In the genomic region with DNA sequence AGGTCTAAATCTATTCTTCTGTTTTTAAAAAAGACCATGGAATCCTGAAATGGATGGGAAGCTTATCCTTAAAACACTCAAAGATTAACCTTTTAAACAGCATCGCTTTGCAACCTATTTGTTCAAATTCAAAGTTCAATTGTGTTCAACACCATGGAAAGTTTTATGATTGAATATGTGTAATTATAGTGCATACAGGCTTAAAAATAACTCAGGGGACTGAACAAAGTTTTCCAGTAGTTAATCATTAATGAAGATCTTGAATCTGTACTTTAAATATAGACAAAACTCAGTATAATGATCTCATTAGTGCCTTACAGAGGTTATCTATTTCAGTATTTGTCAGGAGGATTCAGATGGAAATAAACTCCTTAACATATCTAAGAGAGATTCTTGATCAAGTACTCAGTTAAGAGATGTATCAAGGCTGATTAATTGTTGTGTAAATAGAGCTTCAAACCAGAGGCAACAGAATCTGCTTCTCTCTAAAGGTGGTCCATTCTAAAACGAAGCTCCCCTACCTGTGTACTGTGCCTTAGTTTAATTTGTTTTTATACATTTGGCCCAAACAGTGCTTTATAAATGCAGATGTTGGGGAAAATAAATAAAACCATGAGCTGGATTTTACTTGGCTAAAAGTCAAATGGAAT, we compare ENCODE assay signal across 21 mouse cellular contexts.
DNase-seq lines count a peak whose midpoint lies in the region; ATAC-seq and TF ChIP-seq lines count a peak whose summit lies in the region.
"Had no signal": no experiment of that assay in that cellular context is flagged by ENCODE, and none has a peak within 500 bp of the region (broad histone marks: within the 10 kb centered on the region; RNA-seq: fewer than 3 reads in every experiment).

No protein-coding gene starts in this region.

- no peak for TF ChIP-seq POLR2A in liver, adult 2 months (IDR thresholded peaks at IDR 0.05; ENCODE audit: extremely low read depth, insufficient read depth, low read length)

- no peak for TF ChIP-seq EP300 in liver, postnatal 0 days (IDR thresholded peaks at IDR 0.05; ENCODE audit: low read depth)

- no peaks in the 10 kb centered on the region; the same call in 1 of the 2 replicates for H3K79me2 ChIP-seq in liver, adult 2 months (ENCODE audit: control insufficient read depth, insufficient read depth, low read length)

- no peaks in the 10 kb centered on the region for H3K9me3 ChIP-seq in liver, postnatal 0 days (ENCODE audit: low read length)
- H3K9me3 ChIP-seq: embryonic facial prominence, embryonic 10.5 days; embryonic facial prominence, embryonic 12.5 days; forebrain, embryonic 13.5 days; forebrain, embryonic 15.5 days had no signal

- no peak for ATAC-seq in liver, postnatal 0 days
- ATAC-seq: forebrain, embryonic 13.5 days; forebrain, embryonic 15.5 days; forebrain, postnatal 0 days; Patski had no signal

- no peaks in the 10 kb centered on the region; the same call in 1 of the 2 replicates for H3K36me3 ChIP-seq in liver, adult 2 months (ENCODE audit: control insufficient read depth, insufficient read depth, low read length)
- no peaks in the 10 kb centered on the region for H3K36me3 ChIP-seq in liver, postnatal 0 days (replicated peaks; ENCODE audit: insufficient read depth, low read length)
- H3K36me3 ChIP-seq: embryonic facial prominence, embryonic 10.5 days; embryonic facial prominence, embryonic 12.5 days; forebrain, embryonic 15.5 days; G1E had no signal

- H3K4me3 ChIP-seq in liver, adult 2 months (ENCODE audit: insufficient read depth, low read depth, low read length): no peak overlapping the region
- no peak overlapping the region for H3K4me3 ChIP-seq in liver, postnatal 0 days (ENCODE audit: low read depth, low read length)
- H3K4me3 ChIP-seq: embryonic facial prominence, embryonic 10.5 days; embryonic facial prominence, embryonic 12.5 days; forebrain, embryonic 13.5 days; forebrain, embryonic 15.5 days had no signal

- no peak overlapping the region for H3K27ac ChIP-seq in liver, adult 2 months (replicated peaks; ENCODE audit: insufficient read depth, low read depth, low read length)
- H3K27ac ChIP-seq in liver, postnatal 0 days (ENCODE audit: low read depth): no peak overlapping the region
- H3K27ac ChIP-seq: embryonic facial prominence, embryonic 10.5 days; embryonic facial prominence, embryonic 12.5 days; forebrain, embryonic 13.5 days; forebrain, embryonic 15.5 days had no signal

- DNase-seq in liver, adult 2 months (ENCODE audit: extremely low read depth, low read depth, low spot score): peak; percentile 28
- DNase-seq in liver, postnatal 0 days: no peak
- DNase-seq in R1 (ENCODE audit: low read depth, low spot score): peak; percentile 2
- no peak for DNase-seq in urinary bladder, adult 2 months (ENCODE audit: low spot score)
- no peak for DNase-seq in embryo, embryonic 10 days (ENCODE audit: low spot score)
- DNase-seq: adrenal gland, adult 2 months; adrenal gland, postnatal 10 days; adrenal gland, postnatal 25 days; cerebellum, adult 11 months; cerebellum, adult 18-20 months; cerebellum, adult 8-10 months; cerebellum, adult 9-11 months; cerebellum, postnatal 14 days; cerebellum, postnatal 36 days; forebrain, postnatal 0 days had no signal

- H3K9ac ChIP-seq in liver, adult 2 months (ENCODE audit: low read depth, low read length): no peak overlapping the region
- no peak overlapping the region for H3K9ac ChIP-seq in liver, postnatal 0 days (replicated peaks)
- H3K9ac ChIP-seq: embryonic facial prominence, embryonic 12.5 days; forebrain, embryonic 13.5 days; forebrain, embryonic 15.5 days; forebrain, postnatal 0 days had no signal

- no peak for TF ChIP-seq CTCF in liver, adult 2 months (IDR thresholded peaks at IDR 0.05; ENCODE audit: low read depth, low read length)
- TF ChIP-seq CTCF in liver, postnatal 0 days (IDR thresholded peaks at IDR 0.05; ENCODE audit: low read depth): no peak

- no peak overlapping the region for H3K4me2 ChIP-seq in liver, postnatal 0 days (ENCODE audit: low read depth, low read length)
- H3K4me2 ChIP-seq: embryonic facial prominence, embryonic 12.5 days; forebrain, embryonic 13.5 days; forebrain, embryonic 15.5 days had no signal

- H3K4me1 ChIP-seq in liver, adult 2 months (ENCODE audit: control insufficient read depth, insufficient read depth, low read length): no peaks in the 10 kb centered on the region
- H3K4me1 ChIP-seq in liver, postnatal 0 days (ENCODE audit: insufficient read depth): no peaks in the 10 kb centered on the region
- H3K4me1 ChIP-seq: embryonic facial prominence, embryonic 10.5 days; embryonic facial prominence, embryonic 12.5 days; forebrain, embryonic 13.5 days; forebrain, embryonic 15.5 days had no signal

- no peaks in the 10 kb centered on the region for H3K27me3 ChIP-seq in liver, adult 2 months (ENCODE audit: control insufficient read depth, insufficient read depth, low read length)
- H3K27me3 ChIP-seq in liver, postnatal 0 days (ENCODE audit: insufficient read depth, low read length): no peaks in the 10 kb centered on the region
- H3K27me3 ChIP-seq: embryonic facial prominence, embryonic 12.5 days; forebrain, embryonic 13.5 days; forebrain, embryonic 15.5 days; Patski had no signal

- WGBS in liver, adult 2 months: 51% methylated on average over 2 of the region's 2 CpGs
- 61% methylated on average over 2 of the region's 2 CpGs for WGBS in liver, postnatal 0 days (ENCODE audit: insufficient replicate concordance)

Comparison
In these comparisons a context has a peak if more than half of its experiments do, and no peak if none do; other contexts are left out.
1. DNase-seq: peak in liver, adult 2 months (single experiment) and R1 (single experiment); none in liver, postnatal 0 days (single experiment), urinary bladder, adult 2 months (single experiment) and embryo, embryonic 10 days (single experiment).